Mouse (Mus musculus) forebrain, embryonic 12.5 days (tissue): Measurements from ENCODE around the gene Rdh16f2. TPM values are rescaled to one million over a fixed set of nuclear protein-coding genes. Genes with fewer than 3 reads are reported as not detected.
"Not testable (repeated sequence)": the region's sequence is repeated elsewhere in the genome, so short reads cannot be mapped to it uniquely, and the experiment has no call there.

Experiments used
- ATAC-seq: fragments of 200-750 bp; cut with Nextera tagmentation; 2 replicates; pipeline ENCODE4 v1.8.0; 2017; ENCODE audit warnings: moderate TSS enrichment; ENCODE audit not compliant: low FRiP score
- H3K27ac ChIP-seq: fragments of 300-500 bp; sonication (generic); 2 replicates; pipeline ENCODE4 v1.5.1; 2016; ENCODE audit warnings: mild to moderate bottlenecking
- H3K27me3 ChIP-seq: fragments of 300-500 bp; sonication (generic); 2 replicates; pipeline ENCODE4 v1.6.1; 2016; ENCODE audit warnings: mild to moderate bottlenecking
- H3K36me3 ChIP-seq: fragments of 300-500 bp; sonication (generic); replicated peaks from 2 replicates; pipeline ENCODE4 v1.6.1; 2016; ENCODE audit warnings: mild to moderate bottlenecking
- H3K4me1 ChIP-seq: fragments of 300-500 bp; sonication (generic); 2 replicates; pipeline ENCODE4 v1.6.1; 2016
- H3K4me2 ChIP-seq: fragments of 300-500 bp; sonication (generic); 2 replicates; pipeline ENCODE4 v1.6.1; 2016; ENCODE audit warnings: mild to moderate bottlenecking, moderate library complexity
- H3K4me3 ChIP-seq: fragments of 300-500 bp; sonication (generic); replicated peaks from 2 replicates; pipeline ENCODE4 v1.5.1; 2016; ENCODE audit warnings: mild to moderate bottlenecking
- H3K9ac ChIP-seq: fragments of 300-500 bp; sonication (generic); 2 replicates; pipeline ENCODE4 v1.6.1; 2016; ENCODE audit warnings: mild to moderate bottlenecking
- H3K9me3 ChIP-seq: fragments of 300-500 bp; sonication (generic); 2 replicates; pipeline ENCODE4 v1.6.1; 2016
- WGBS: fragments of 180-500 bp; shearing (Covaris S2); methylation state at CpG from one replicate; pipeline ENCODE4 v1.1.7; 2016; 5-methylcytosine and 5-hydroxymethylcytosine counted together
- polyA plus RNA-seq: library from polyadenylated mRNA; unstranded; fragments of >200 nt; fragmentation: Nextera tagmentation; extraction: Ambion mirVana; gene quantifications from 2 replicates; pipeline ENCODE4 v1.2.1, GENCODE M21; 2016

Gene Rdh16f2
- polyA plus RNA-seq, 1 experiment from 2014 or later: not detected

- no peak overlapping the region for H3K9ac ChIP-seq
Observed at GRCm38 (mm10) chr10:127896705-127897104, 30.4 kb downstream of the Rdh16f2 start.

GRCm38 (mm10) chr10:127897506-127897905 lies 31.2 kb downstream of the Rdh16f2 start:
- Histone ChIP-seq H3K9me3 (no peaks in the 10 kb centered on the region), H3K27ac (no peak overlapping the region), H3K4me3 (no peak overlapping the region), H3K9ac (no peak overlapping the region), H3K4me1 (no peaks in the 10 kb centered on the region), H3K4me2 (no peak overlapping the region), H3K27me3 (no peaks in the 10 kb centered on the region), H3K36me3 (no peaks in the 10 kb centered on the region)
- whole genome bisulfite sequencing: 83% methylated on average over 3 of the region's 3 CpGs
- ATAC-seq: no peak

More at GRCm38 (mm10) chr10:127896705-127897104, 30.4 kb downstream of the Rdh16f2 start:
- H3K4me2 ChIP-seq: no peak overlapping the region
- 75% methylated on average over 5 of the region's 5 CpGs for WGBS
- no peak overlapping the region for H3K4me3 ChIP-seq
- H3K27me3 ChIP-seq: no peaks in the 10 kb centered on the region
- H3K4me1 ChIP-seq: no peaks in the 10 kb centered on the region
- no peak for ATAC-seq
- H3K27ac ChIP-seq: no peak overlapping the region
- no peaks in the 10 kb centered on the region for H3K36me3 ChIP-seq
- no peaks in the 10 kb centered on the region for H3K9me3 ChIP-seq

GRCm38 (mm10) chr10:127898218-127898617 lies 31.9 kb downstream of the Rdh16f2 start, which contains the start of gene Sdr9c7:
Sdr9c7 (plus strand) TSS chr10:127898518.
- Histone ChIP-seq H3K36me3 (no peaks in the 10 kb centered on the region), H3K9me3 (no peaks in the 10 kb centered on the region), H3K4me1 (no peaks in the 10 kb centered on the region), H3K27me3 (no peaks in the 10 kb centered on the region), H3K4me3 (no peak within 1 kb of the TSS), H3K27ac (no peak within 1 kb of the TSS), H3K9ac (no peak within 1 kb of the TSS), H3K4me2 (no peak within 1 kb of the TSS)
- no peak for ATAC-seq
- WGBS: 86% methylated on average over 2 of the region's 2 CpGs

- Histone ChIP-seq H3K27me3 (no peaks in the 10 kb centered on the region), H3K4me1 (peaks cover under 1% of the 10 kb centered on the region; the same call in 1 of the 2 replicates), H3K4me3 (no peak overlapping the region), H3K9me3 (no peaks in the 10 kb centered on the region), H3K4me2 (no peak overlapping the region), H3K36me3 (no peaks in the 10 kb centered on the region), H3K9ac (no peak overlapping the region), H3K27ac (no peak overlapping the region)
- 78% methylated on average over 5 of the region's 5 CpGs for WGBS
- no peak for ATAC-seq
Observed at GRCm38 (mm10) chr10:127899783-127900182, 33.5 kb downstream of the Rdh16f2 start.

- H3K4me2 ChIP-seq: no peak overlapping the region
- no peaks in the 10 kb centered on the region for H3K27me3 ChIP-seq
- H3K4me1 ChIP-seq: peaks cover 5% of the 10 kb centered on the region; the same call in 1 of the 2 replicates
- no peaks in the 10 kb centered on the region for H3K36me3 ChIP-seq
- H3K4me3 ChIP-seq: no peak overlapping the region
- no peak for ATAC-seq
- no peaks in the 10 kb centered on the region for H3K9me3 ChIP-seq
- no peak overlapping the region for H3K9ac ChIP-seq
- 83% methylated on average over 4 of the region's 4 CpGs for WGBS
- H3K27ac ChIP-seq: no peak overlapping the region
Observed at GRCm38 (mm10) chr10:127901751-127902150, 35.5 kb downstream of the Rdh16f2 start.

GRCm38 (mm10) chr10:127903116-127903515 lies 36.8 kb downstream of the Rdh16f2 start:
- 67% methylated on average over 1 of the region's 1 CpGs for WGBS
- Histone ChIP-seq H3K9me3 (no peaks in the 10 kb centered on the region), H3K9ac (no peak overlapping the region), H3K4me3 (no peak overlapping the region), H3K4me1 (peaks cover 5% of the 10 kb centered on the region; the same call in 1 of the 2 replicates), H3K4me2 (no peak overlapping the region), H3K27me3 (no peaks in the 10 kb centered on the region), H3K36me3 (no peaks in the 10 kb centered on the region), H3K27ac (no peak overlapping the region)
- no peak for ATAC-seq

GRCm38 (mm10) chr10:127904718-127905446 lies 38.6 kb downstream of the Rdh16f2 start:
- H3K4me3 ChIP-seq: no peak overlapping the region
- ATAC-seq: no peak
- WGBS: 72% methylated on average over 7 of the region's 7 CpGs

GRCm38 (mm10) chr10:127906138-127906537 lies 39.9 kb downstream of the Rdh16f2 start:
- H3K36me3 ChIP-seq: no peaks in the 10 kb centered on the region
- 52% methylated on average over 2 of the region's 2 CpGs for WGBS
- no peak overlapping the region for H3K4me2 ChIP-seq
- no peak overlapping the region for H3K9ac ChIP-seq
- H3K27ac ChIP-seq: no peak overlapping the region
- H3K27me3 ChIP-seq: no peaks in the 10 kb centered on the region
- ATAC-seq: no peak
- no peaks in the 10 kb centered on the region for H3K9me3 ChIP-seq
- H3K4me1 ChIP-seq: peaks cover 5% of the 10 kb centered on the region; the same call in 1 of the 2 replicates
- no peak overlapping the region for H3K4me3 ChIP-seq

More at GRCm38 (mm10) chr10:127904718-127905446, 38.6 kb downstream of the Rdh16f2 start:
- H3K4me2 ChIP-seq: no peak overlapping the region
- H3K9ac ChIP-seq: no peak overlapping the region
- H3K4me1 ChIP-seq: peaks cover 5% of the 10 kb centered on the region; the same call in 1 of the 2 replicates
- H3K36me3 ChIP-seq: no peaks in the 10 kb centered on the region
- no peaks in the 10 kb centered on the region for H3K27me3 ChIP-seq
- no peak overlapping the region for H3K27ac ChIP-seq
- H3K9me3 ChIP-seq: no peaks in the 10 kb centered on the region

- no peak overlapping the region for H3K27ac ChIP-seq
- H3K9ac ChIP-seq: no peak overlapping the region
- H3K36me3 ChIP-seq: no peaks in the 10 kb centered on the region
- H3K4me1 ChIP-seq: peaks cover 5% of the 10 kb centered on the region; the same call in 1 of the 2 replicates
- H3K4me3 ChIP-seq: no peak overlapping the region
- no peak for ATAC-seq
- no peaks in the 10 kb centered on the region for H3K9me3 ChIP-seq
- no peak overlapping the region for H3K4me2 ChIP-seq
- no peaks in the 10 kb centered on the region for H3K27me3 ChIP-seq
Observed at GRCm38 (mm10) chr10:127907386-127907951, 41.2 kb downstream of the Rdh16f2 start.

- Histone ChIP-seq H3K27me3 (no peaks in the 10 kb centered on the region), H3K36me3 (no peaks in the 10 kb centered on the region), H3K27ac (no peak overlapping the region), H3K4me1 (no peaks in the 10 kb centered on the region), H3K4me2 (no peak overlapping the region), H3K9ac (no peak overlapping the region), H3K4me3 (no peak overlapping the region), H3K9me3 (no peaks in the 10 kb centered on the region)
- WGBS: 93% methylated on average over 1 of the region's 1 CpGs
- no peak for ATAC-seq
Observed at GRCm38 (mm10) chr10:127915578-127915977, 49.3 kb downstream of the Rdh16f2 start.

- H3K4me3 ChIP-seq, H3K36me3 ChIP-seq, H3K9ac ChIP-seq, H3K4me2 ChIP-seq, ATAC-seq, H3K9me3 ChIP-seq, H3K27me3 ChIP-seq, H3K4me1 ChIP-seq, H3K27ac ChIP-seq: not testable (repeated sequence)
- WGBS: 86% methylated on average over 3 of the region's 3 CpGs
Observed at GRCm38 (mm10) chr10:127917183-127917582, 50.9 kb downstream of the Rdh16f2 start.

GRCm38 (mm10) chr10:127917651-127918050 lies 51.4 kb downstream of the Rdh16f2 start:
- Histone ChIP-seq H3K4me2 (no peak overlapping the region), H3K4me3 (no peak overlapping the region), H3K9ac (no peak overlapping the region), H3K4me1 (no peaks in the 10 kb centered on the region), H3K36me3 (no peaks in the 10 kb centered on the region), H3K9me3 (no peaks in the 10 kb centered on the region), H3K27me3 (no peaks in the 10 kb centered on the region), H3K27ac (no peak overlapping the region)
- no peak for ATAC-seq
- WGBS: 97% methylated on average over 5 of the region's 5 CpGs

- Histone ChIP-seq H3K4me2 (no peak overlapping the region), H3K9me3 (no peaks in the 10 kb centered on the region), H3K27me3 (no peaks in the 10 kb centered on the region), H3K27ac (no peak overlapping the region), H3K4me3 (no peak overlapping the region), H3K4me1 (peaks cover 7% of the 10 kb centered on the region), H3K36me3 (no peaks in the 10 kb centered on the region), H3K9ac (no peak overlapping the region)
- 77% methylated on average over 1 of the region's 1 CpGs for WGBS
- ATAC-seq: no peak
Observed at GRCm38 (mm10) chr10:127922241-127922640, 56.0 kb downstream of the Rdh16f2 start.
